Mouse (Mus musculus): Measurements from ENCODE around the gene H2-Q10.
"Not testable (repeated sequence)": the region's sequence is repeated elsewhere in the genome, so short reads cannot be mapped to it uniquely, and the experiment has no call there.

DNA sequence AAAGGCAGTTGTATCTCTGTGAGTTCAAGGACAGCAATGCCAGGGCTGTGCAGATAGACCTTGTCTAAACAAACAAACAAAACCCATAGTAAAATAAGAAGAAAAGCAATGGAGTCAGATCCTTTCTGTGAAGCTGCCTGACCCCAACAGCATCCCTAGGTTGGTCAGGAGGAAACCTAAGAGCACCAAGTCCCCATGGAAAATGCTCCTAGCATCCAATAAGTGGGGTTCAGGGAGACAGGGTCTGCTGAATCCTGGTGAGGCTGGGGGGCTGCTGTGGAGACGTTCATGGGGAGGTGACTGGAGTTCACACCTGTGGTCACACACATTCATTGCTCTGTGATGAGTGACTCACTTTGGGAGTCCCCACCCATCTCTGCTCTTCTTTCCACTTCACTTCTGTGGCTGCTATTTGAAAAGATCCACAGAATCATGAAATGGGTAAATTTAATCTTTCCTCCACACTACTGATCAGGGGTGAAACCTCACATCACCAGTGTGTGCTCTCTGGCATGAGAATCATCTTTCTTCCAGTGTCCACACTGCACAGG lies 32.4 kb upstream of the H2-Q10 start:
- TF ChIP-seq POLR2A (IDR thresholded peaks at IDR 0.05; ENCODE audit: control insufficient read depth, low read depth, low read length); CTCF (IDR thresholded peaks at IDR 0.05; ENCODE audit: control insufficient read depth, insufficient read depth, insufficient replicate concordance, low read depth, low read length): not testable (repeated sequence)
